Mouse (Mus musculus): ENCODE results near the gene Exph5. TPM values are rescaled to one million over a fixed set of nuclear protein-coding genes. Genes with fewer than 3 reads are reported as not detected.

Gene Exph5
- 0.85 and 0.98 TPM in 2 replicates for polyA plus RNA-seq (2014; fragmentation: Nextera tagmentation; extraction: Ambion mirVana)

DNA sequence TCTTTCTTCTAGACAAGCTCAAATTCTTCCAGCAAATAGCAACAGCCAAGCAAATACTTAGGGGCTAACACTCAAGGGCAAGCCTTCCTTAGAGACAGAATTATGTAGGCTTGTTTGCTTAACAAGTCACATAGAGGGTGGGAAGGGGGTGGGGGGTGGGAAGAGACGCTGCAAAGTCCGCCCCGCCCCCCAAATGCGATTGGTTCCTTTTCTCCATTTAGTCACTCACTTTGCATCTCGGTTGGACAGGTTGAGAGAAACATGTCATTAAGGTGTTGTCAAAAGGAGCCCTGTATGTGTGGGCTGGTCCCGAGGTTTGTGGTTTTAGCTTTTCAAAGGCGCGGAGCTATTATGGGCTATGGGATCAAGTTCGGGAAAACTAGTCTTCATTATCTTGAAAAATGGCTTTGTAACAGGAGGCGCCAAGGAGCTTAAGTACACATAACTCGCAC lies at the start of gene Exph5:
Gene Exph5 (plus strand): TSS at position 402 of the 452 bp plus-strand sequence.
- ATAC-seq (replicated peaks; ENCODE audit: insufficient number of reproducible peaks, low FRiP score, low TSS enrichment, low read depth) (0 out of 2 replicates have a peak, but pooled peaks have one; percentile 73), DNase-seq (ENCODE audit: low spot score) (peak; percentile 62)
- H3K36me3 ChIP-seq (replicated peaks; ENCODE audit: control insufficient read depth, insufficient read depth, low read depth, low read length): no peaks in the 10 kb centered on the region
- H3K9me3 ChIP-seq (replicated peaks; ENCODE audit: control insufficient read depth, low read length): no peaks in the 10 kb centered on the region
- no peak within 1 kb of the TSS for H3K9ac ChIP-seq (replicated peaks; ENCODE audit: low read length)
- no peaks in the 10 kb centered on the region for H3K4me1 ChIP-seq (ENCODE audit: control insufficient read depth, insufficient read depth, low read length)
- no peaks in the 10 kb centered on the region; the same call in 1 of the 2 replicates for H3K27me3 ChIP-seq (ENCODE audit: control insufficient read depth, insufficient read depth, low read length)
- H3K4me3 ChIP-seq (ENCODE audit: low read depth, low read length): peak within 1 kb of the TSS; percentile 17
- WGBS: 1% methylated on average over 11 of the region's 11 CpGs
- H3K4me2 ChIP-seq (ENCODE audit: low read depth, low read length): peak within 1 kb of the TSS; percentile 70
- H3K27ac ChIP-seq (replicated peaks; ENCODE audit: low read depth, low read length): no peak within 1 kb of the TSS

DNA sequence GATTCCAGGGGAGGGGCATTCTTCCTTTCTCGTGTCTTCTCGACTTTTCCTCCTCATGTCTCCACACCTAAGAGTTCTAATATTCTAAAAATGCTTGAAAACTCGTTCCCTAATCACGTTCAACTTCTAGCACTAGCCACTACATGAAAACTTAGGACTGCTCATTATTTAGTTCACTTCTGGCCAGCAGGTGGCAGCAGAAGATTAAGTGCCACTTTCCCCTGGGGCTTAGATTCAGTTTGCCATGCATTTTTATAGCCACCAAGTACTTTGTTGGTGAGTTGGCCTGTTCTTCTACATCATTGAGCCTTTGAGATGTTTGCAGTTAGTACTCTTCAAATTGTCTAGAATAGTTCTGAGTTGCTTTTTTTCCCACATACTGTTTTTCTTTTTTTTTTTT lies 47.1 kb upstream of the Exph5 start:
- no peaks in the 10 kb centered on the region for H3K27me3 ChIP-seq (ENCODE audit: control insufficient read depth, insufficient read depth, low read length)
- H3K9ac ChIP-seq (replicated peaks; ENCODE audit: low read length): no peak overlapping the region
- no peaks in the 10 kb centered on the region for H3K4me1 ChIP-seq (ENCODE audit: control insufficient read depth, insufficient read depth, low read length)
- ATAC-seq (replicated peaks; ENCODE audit: insufficient number of reproducible peaks, low FRiP score, low TSS enrichment, low read depth) (no peak), DNase-seq (ENCODE audit: low spot score) (peak; percentile 88)
- H3K9me3 ChIP-seq (replicated peaks; ENCODE audit: control insufficient read depth, low read length): no peaks in the 10 kb centered on the region
- no peak overlapping the region for H3K4me3 ChIP-seq (ENCODE audit: low read depth, low read length)
- no peak overlapping the region for H3K27ac ChIP-seq (replicated peaks; ENCODE audit: low read depth, low read length)
- no peak overlapping the region for H3K4me2 ChIP-seq (ENCODE audit: low read depth, low read length)
- 9% methylated on average over 4 of the region's 4 CpGs for WGBS
- no peaks in the 10 kb centered on the region for H3K36me3 ChIP-seq (replicated peaks; ENCODE audit: control insufficient read depth, insufficient read depth, low read depth, low read length)

DNA sequence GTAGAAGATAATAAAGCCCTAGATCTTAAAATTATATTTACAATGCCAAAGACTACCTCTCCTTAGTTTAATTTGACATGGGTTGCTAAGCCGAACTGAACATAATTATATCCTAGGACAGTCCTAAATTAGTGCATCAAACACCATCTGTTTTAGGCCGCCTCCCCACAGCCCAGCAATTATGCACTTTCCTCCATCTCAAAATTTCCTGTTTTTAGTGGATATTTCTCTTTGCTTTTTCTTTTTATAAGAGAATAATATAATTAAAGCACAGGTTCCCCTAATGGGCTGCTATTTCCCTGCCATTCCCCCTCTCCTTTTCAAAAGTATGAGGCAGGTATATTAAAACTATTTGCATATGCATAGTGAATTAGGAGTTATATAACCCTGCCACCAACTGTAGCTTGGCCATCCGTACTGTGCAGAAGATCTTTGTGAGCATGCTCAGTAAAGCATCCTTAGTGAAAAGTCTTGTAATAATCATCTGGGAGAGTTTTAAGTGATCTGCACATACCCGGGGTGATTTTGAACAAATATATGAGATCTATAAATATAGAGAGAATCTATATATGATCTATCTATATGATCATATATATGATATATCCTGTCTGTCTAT lies 44.7 kb upstream of the Exph5 start:
- no peaks in the 10 kb centered on the region for H3K9me3 ChIP-seq (replicated peaks; ENCODE audit: control insufficient read depth, low read length)
- H3K4me1 ChIP-seq (ENCODE audit: control insufficient read depth, insufficient read depth, low read length): no peaks in the 10 kb centered on the region
- WGBS: 80% methylated on average over 4 of the region's 4 CpGs
- no peak overlapping the region for H3K4me2 ChIP-seq (ENCODE audit: low read depth, low read length)
- H3K27ac ChIP-seq (replicated peaks; ENCODE audit: low read depth, low read length): no peak overlapping the region
- no peak for ATAC-seq (replicated peaks; ENCODE audit: insufficient number of reproducible peaks, low FRiP score, low TSS enrichment, low read depth)
- no peak overlapping the region for H3K4me3 ChIP-seq (ENCODE audit: low read depth, low read length)
- no peaks in the 10 kb centered on the region for H3K27me3 ChIP-seq (ENCODE audit: control insufficient read depth, insufficient read depth, low read length)
- H3K36me3 ChIP-seq (replicated peaks; ENCODE audit: control insufficient read depth, insufficient read depth, low read depth, low read length): no peaks in the 10 kb centered on the region
- no peak overlapping the region for H3K9ac ChIP-seq (replicated peaks; ENCODE audit: low read length)
- no peak for DNase-seq (ENCODE audit: low spot score)

DNA sequence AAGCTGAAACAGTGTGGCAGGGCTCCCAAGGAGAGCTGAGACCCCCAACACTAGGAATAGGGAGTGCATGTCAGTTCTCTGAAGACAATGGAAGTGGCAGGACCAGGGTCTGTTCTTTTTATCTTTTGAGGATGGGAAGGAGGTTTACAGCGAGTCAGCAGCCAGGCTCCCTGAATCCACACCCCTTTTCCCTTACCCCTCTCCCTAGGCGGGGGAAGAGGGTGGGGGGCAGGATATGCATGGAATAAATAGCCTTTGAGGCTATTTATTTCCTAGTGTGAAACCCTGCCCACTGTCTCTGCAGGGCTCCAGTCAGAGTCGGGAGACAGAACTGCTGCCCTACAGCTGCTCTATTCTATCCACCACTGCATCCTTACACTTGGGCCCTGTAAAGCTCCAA lies 43.7 kb upstream of the Exph5 start:
- ATAC-seq (replicated peaks; ENCODE audit: insufficient number of reproducible peaks, low FRiP score, low TSS enrichment, low read depth) (0 out of 2 replicates have a peak, but pooled peaks have one; percentile 48), DNase-seq (ENCODE audit: low spot score) (no peak)
- H3K4me2 ChIP-seq (ENCODE audit: low read depth, low read length): no peak overlapping the region
- no peaks in the 10 kb centered on the region for H3K27me3 ChIP-seq (ENCODE audit: control insufficient read depth, insufficient read depth, low read length)
- no peaks in the 10 kb centered on the region for H3K9me3 ChIP-seq (replicated peaks; ENCODE audit: control insufficient read depth, low read length)
- no peak overlapping the region for H3K27ac ChIP-seq (replicated peaks; ENCODE audit: low read depth, low read length)
- no peaks in the 10 kb centered on the region for H3K4me1 ChIP-seq (ENCODE audit: control insufficient read depth, insufficient read depth, low read length)
- 0% methylated on average over 2 of the region's 3 CpGs for WGBS
- H3K9ac ChIP-seq (replicated peaks; ENCODE audit: low read length): 0 out of 2 replicates have a peak overlapping the region, but pooled peaks have one; percentile 19
- H3K36me3 ChIP-seq (replicated peaks; ENCODE audit: control insufficient read depth, insufficient read depth, low read depth, low read length): no peaks in the 10 kb centered on the region
- H3K4me3 ChIP-seq (ENCODE audit: low read depth, low read length): no peak overlapping the region

DNA sequence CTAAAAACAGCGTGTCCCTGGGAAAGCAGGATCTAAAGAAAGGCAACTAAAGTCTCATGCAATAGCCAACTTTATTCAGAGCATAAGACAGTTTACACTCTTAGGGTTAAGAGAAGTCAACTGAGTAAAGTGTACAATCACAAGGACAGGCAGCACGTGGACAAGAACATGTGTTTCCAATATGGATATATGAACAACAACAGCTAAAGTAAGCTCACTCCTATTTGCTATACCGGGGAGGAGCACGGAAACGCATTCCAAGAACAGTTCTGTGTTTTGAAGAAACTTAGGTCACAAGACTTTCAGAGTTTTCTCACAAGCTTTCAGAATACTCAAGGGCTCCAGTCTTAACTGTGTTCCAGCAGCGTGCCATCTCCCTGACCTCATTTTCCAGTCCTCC lies 43.3 kb upstream of the Exph5 start:
- 0 out of 2 replicates have a peak overlapping the region, but pooled peaks have one; percentile 19 for H3K9ac ChIP-seq (replicated peaks; ENCODE audit: low read length)
- H3K4me2 ChIP-seq (ENCODE audit: low read depth, low read length): no peak overlapping the region
- H3K4me1 ChIP-seq (ENCODE audit: control insufficient read depth, insufficient read depth, low read length): no peaks in the 10 kb centered on the region
- H3K36me3 ChIP-seq (replicated peaks; ENCODE audit: control insufficient read depth, insufficient read depth, low read depth, low read length): no peaks in the 10 kb centered on the region
- no peaks in the 10 kb centered on the region for H3K27me3 ChIP-seq (ENCODE audit: control insufficient read depth, insufficient read depth, low read length)
- H3K9me3 ChIP-seq (replicated peaks; ENCODE audit: control insufficient read depth, low read length): no peaks in the 10 kb centered on the region
- DNase-seq (ENCODE audit: low spot score) (peak; percentile 46), ATAC-seq (replicated peaks; ENCODE audit: insufficient number of reproducible peaks, low FRiP score, low TSS enrichment, low read depth) (no peak)
- H3K4me3 ChIP-seq (ENCODE audit: low read depth, low read length): no peak overlapping the region
- 18% methylated on average over 6 of the region's 6 CpGs for WGBS
- H3K27ac ChIP-seq (replicated peaks; ENCODE audit: low read depth, low read length): no peak overlapping the region

DNA sequence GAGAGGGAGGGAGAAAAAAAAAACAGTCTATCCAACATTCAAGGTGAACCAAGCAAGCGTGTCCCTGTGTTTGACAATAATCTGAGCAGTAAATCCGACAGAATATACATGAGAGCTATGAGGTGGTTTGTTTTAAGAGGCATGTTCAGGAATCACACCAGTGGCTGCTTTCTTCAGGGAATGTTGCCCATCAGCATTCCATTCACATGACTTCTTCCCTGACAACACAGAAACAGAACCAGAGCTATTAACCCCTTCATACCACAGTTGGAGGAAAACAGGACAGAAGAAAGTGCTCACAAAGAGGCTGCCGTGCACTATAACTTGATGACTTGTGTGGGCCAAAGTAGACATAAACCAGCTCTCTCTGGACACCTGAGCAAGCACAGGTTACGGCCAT lies 37.1 kb upstream of the Exph5 start:
- Histone ChIP-seq H3K4me1 (ENCODE audit: control insufficient read depth, insufficient read depth, low read length) (no peaks in the 10 kb centered on the region), H3K36me3 (replicated peaks; ENCODE audit: control insufficient read depth, insufficient read depth, low read depth, low read length) (no peaks in the 10 kb centered on the region), H3K4me2 (ENCODE audit: low read depth, low read length) (no peak overlapping the region), H3K27ac (replicated peaks; ENCODE audit: low read depth, low read length) (no peak overlapping the region), H3K4me3 (ENCODE audit: low read depth, low read length) (no peak overlapping the region), H3K27me3 (ENCODE audit: control insufficient read depth, insufficient read depth, low read length) (no peaks in the 10 kb centered on the region), H3K9ac (replicated peaks; ENCODE audit: low read length) (no peak overlapping the region), H3K9me3 (replicated peaks; ENCODE audit: control insufficient read depth, low read length) (no peaks in the 10 kb centered on the region)
- no peak for ATAC-seq (replicated peaks; ENCODE audit: insufficient number of reproducible peaks, low FRiP score, low TSS enrichment, low read depth)
- DNase-seq (ENCODE audit: low spot score): peak; percentile 37
- WGBS: 72% methylated on average over 4 of the region's 4 CpGs

DNA sequence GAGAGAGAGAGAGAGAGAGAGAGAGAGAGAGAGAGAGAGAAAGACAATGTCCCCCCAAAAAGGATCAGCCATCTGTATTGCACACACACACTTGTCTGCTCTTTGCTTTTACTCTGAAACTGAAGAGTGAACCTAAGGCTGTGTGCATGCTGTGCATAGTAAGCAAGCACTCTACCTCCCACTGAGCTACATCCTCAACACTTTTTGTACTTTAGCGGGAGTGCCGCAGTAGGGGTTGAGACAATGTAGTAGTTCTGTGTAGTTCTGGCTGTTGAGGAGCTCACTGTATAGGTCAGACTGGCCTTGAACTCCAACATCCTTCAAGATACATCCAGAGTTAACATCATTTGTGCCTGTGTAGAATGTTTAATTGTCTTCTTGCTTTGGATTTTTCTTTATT lies 35.9 kb upstream of the Exph5 start:
- Histone ChIP-seq H3K27me3 (ENCODE audit: control insufficient read depth, insufficient read depth, low read length) (no peaks in the 10 kb centered on the region), H3K27ac (replicated peaks; ENCODE audit: low read depth, low read length) (no peak overlapping the region), H3K9ac (replicated peaks; ENCODE audit: low read length) (no peak overlapping the region), H3K36me3 (replicated peaks; ENCODE audit: control insufficient read depth, insufficient read depth, low read depth, low read length) (no peaks in the 10 kb centered on the region), H3K4me3 (ENCODE audit: low read depth, low read length) (no peak overlapping the region), H3K4me2 (ENCODE audit: low read depth, low read length) (no peak overlapping the region), H3K4me1 (ENCODE audit: control insufficient read depth, insufficient read depth, low read length) (no peaks in the 10 kb centered on the region), H3K9me3 (replicated peaks; ENCODE audit: control insufficient read depth, low read length) (no peaks in the 10 kb centered on the region)
- DNase-seq (ENCODE audit: low spot score) (no peak), ATAC-seq (replicated peaks; ENCODE audit: insufficient number of reproducible peaks, low FRiP score, low TSS enrichment, low read depth) (no peak)
- 82% methylated on average over 2 of the region's 2 CpGs for WGBS

DNA sequence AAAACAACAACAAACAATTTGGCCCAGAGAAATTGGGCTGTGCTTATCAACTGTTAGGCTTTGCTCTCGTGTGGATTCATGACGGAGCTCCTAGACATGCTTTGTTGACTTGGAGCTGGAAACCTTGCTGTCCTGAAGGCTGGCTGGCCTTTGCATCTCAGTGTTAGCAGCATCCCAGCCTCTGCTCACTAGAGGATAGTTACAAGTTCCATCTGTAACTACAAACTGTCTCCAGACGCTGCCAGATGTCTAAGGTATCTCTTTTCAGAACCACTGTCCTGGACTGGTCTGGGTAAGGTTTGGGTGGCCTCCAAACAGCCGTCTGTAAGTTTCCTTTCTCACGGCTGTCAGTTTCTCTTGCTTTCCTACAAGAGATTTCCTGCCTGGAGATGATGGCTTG lies 33.4 kb upstream of the Exph5 start:
- Histone ChIP-seq H3K27me3 (ENCODE audit: control insufficient read depth, insufficient read depth, low read length) (no peaks in the 10 kb centered on the region), H3K9me3 (replicated peaks; ENCODE audit: control insufficient read depth, low read length) (no peaks in the 10 kb centered on the region), H3K4me3 (ENCODE audit: low read depth, low read length) (no peak overlapping the region), H3K27ac (replicated peaks; ENCODE audit: low read depth, low read length) (no peak overlapping the region), H3K9ac (replicated peaks; ENCODE audit: low read length) (no peak overlapping the region), H3K36me3 (replicated peaks; ENCODE audit: control insufficient read depth, insufficient read depth, low read depth, low read length) (no peaks in the 10 kb centered on the region), H3K4me1 (ENCODE audit: control insufficient read depth, insufficient read depth, low read length) (no peaks in the 10 kb centered on the region), H3K4me2 (ENCODE audit: low read depth, low read length) (no peak overlapping the region)
- WGBS: 68% methylated on average over 5 of the region's 5 CpGs
- ATAC-seq (replicated peaks; ENCODE audit: insufficient number of reproducible peaks, low FRiP score, low TSS enrichment, low read depth) (no peak), DNase-seq (ENCODE audit: low spot score) (no peak)
